Mouse (Mus musculus): ENCODE results near the gene Lrmda.

DNA sequence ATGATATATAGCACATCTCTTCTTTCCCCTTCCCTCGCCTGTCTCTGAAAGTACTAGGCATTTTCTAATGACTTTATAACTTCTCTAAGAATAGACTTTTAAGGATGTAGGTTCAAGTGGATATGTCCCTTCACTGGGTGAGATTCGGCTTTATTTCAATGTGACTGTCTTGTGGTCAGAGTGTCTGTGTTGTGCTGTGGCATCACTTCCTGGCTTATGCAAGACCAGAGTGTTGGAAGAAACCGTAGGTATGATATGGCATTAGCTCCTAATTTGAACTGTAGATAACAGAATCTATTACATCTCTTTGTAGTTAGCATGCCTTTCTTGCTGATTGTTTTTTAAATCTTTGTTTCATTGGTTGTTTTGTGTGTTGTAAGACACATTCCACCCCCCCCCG, 198.7 kb downstream of the Lrmda start:
- TF ChIP-seq POLR2A (IDR thresholded peaks at IDR 0.05; ENCODE audit: insufficient read depth, low read depth, low read length) (no peak), CTCF (IDR thresholded peaks at IDR 0.05) (no peak), EP300 (IDR thresholded peaks at IDR 0.05; ENCODE audit: insufficient read depth, low read depth, low read length) (no peak)

Measured in heart, adult 2 months (tissue).